Mouse (Mus musculus) CD4-positive, CD25-positive, alpha-beta regulatory T cell, adult 2 months (primary cell): ENCODE measurements around the gene Hcn3.

Experiments
- DNase-seq: peaks from one replicate; pipeline ENCODE4 v3.0.0-alpha.2; 2012; ENCODE audit warnings: low read depth, low spot score

Hcn3 gene

DNA sequence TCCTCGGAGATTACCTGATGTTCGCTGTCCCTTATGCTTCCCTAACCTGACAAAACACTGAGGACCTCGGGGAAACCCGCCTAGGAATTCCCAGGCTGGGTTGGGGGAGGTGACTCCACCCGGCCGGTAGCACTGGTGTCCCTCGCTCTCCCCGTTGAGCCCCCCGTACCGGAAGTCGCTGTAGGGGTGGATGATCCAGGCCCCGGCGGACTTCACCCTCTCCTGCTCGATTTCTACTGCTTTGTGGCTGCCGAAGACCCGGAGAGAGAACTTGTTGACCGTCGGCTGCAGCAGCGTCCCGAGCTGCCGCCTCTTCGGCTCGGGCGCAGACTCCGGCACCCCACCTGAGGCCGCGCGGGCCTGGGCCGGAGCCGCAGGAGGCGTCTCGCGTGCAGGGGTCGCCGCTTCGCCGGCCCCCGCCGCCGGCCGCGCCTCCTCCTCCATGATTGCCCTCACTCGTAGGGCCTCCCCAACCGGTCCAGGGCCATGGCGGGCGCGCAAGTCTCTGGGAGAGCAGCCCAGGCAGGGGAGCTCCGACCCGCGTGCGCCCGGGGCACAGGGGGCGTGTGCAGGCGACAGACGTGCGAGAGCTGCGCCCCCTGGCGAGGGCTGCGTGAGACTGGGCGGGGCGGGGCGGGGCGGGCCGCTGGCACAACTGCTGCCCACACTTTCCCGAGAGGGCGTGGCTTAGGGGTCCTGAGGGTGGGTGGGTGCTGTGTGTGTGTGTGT lies at the start of gene Hcn3:
Gene Hcn3 (minus strand): TSS at position 581 of the 729 bp plus-strand sequence.
- peak; percentile 95 for DNase-seq

GRCm38 (mm10) chr3:89209731-89210130 lies 49.7 kb upstream of the Hcn3 start:
- DNase-seq = no peak

DNA sequence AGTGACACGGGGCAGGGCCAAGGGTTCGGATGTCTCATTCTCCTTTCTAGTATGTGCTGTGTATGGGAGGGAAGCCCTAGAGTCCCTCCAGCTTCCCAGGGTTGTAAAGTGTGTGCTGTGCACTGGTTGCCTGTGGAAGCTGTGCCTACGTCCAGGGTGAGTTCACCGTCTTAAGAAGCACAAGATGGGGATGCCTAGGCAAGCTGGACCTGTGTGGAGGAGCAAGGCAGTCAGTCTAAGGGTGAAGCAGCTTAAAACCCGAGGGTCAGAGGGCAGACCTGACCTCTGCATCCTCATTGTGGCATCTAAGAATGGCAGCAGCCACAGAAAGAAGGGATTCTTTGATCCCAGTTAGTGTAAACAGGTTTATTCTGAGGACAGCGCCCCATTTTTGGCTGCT lies 48.7 kb upstream of the Hcn3 start:
- DNase-seq = no peak

- DNase-seq = no peak
Measured at GRCm38 (mm10) chr3:89208075-89208657, 48.2 kb upstream of the Hcn3 start.

DNA sequence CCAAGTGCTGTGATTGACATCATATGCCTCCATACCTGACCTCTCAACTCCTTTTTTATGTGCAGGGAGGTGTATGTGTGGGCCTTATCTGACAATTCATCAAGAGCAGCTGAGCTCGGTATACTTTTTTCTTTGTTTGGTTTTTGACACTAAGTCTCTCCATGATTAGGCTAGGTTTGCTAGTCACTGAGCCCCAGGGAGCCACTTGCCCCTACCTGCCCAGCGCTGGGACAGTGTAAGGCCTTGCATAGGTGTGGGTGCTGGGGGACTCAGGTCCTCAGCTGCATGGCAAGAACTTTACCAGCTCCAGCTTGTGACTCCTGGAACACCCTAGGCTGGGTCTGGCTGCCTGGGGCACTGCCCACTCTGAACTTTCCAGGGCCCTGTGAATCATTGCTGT lies 46.7 kb upstream of the Hcn3 start:
- no peak for DNase-seq

GRCm38 (mm10) chr3:89206079-89206478 lies 46.1 kb upstream of the Hcn3 start:
- DNase-seq = no peak

DNA sequence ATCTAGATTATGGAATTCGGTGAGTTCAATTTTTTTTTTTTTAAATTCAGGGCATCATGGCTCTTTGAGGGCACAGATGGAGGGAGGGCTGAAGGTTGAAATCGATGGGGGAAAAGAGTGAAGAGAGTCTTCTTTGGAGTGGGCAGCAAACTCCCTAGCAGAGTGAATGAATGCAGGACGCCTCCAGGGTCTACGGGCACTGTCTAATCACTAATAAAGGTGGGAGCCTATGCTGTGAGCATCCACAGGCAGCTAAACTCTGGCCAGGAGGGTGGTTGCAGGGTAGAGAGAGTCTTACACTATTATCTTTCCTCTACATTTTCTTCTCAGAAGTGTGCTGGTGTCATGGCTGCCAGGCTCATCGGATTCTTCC lies 43.1 kb upstream of the Hcn3 start:
- DNase-seq = no peak

- DNase-seq = peak; percentile 94
Measured at GRCm38 (mm10) chr3:89202253-89203141, 42.5 kb upstream of the Hcn3 start, which contains the start of gene Gba. TSS of gene Gba (plus strand) at chr3:89202928.

- DNase-seq = no peak
Measured at GRCm38 (mm10) chr3:89199839-89200238, 39.8 kb upstream of the Hcn3 start.

GRCm38 (mm10) chr3:89195979-89196877 lies 36.2 kb upstream of the Hcn3 start:
- DNase-seq = peak; percentile 96

GRCm38 (mm10) chr3:89193853-89194252 lies 33.9 kb upstream of the Hcn3 start:
- peak; percentile 80 for DNase-seq

GRCm38 (mm10) chr3:89193351-89193750 lies 33.4 kb upstream of the Hcn3 start:
- DNase-seq = no peak

- peak; percentile 76 for DNase-seq
Measured at GRCm38 (mm10) chr3:89190436-89190835, 30.4 kb upstream of the Hcn3 start.

DNA sequence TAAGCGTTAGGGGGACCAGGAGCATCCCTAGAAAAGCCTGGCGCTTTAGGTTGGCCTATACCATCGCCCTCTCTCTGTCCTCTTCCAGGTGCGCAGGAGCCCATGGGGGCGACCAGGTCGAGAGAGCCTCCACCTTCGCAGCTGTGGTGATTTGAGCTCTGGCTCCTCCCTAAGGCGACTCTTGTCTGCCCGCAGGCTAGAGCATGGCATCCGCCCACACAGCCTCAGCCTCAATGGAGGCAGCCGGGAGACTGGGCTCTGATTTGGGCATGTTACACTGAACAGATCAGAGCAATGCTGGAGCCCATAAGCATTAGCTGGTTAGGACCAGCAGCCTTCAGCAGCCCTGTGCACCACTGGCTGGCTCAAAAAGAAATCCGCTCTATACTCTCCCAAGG lies 28.5 kb upstream of the Hcn3 start:
- peak; percentile 73 for DNase-seq

DNA sequence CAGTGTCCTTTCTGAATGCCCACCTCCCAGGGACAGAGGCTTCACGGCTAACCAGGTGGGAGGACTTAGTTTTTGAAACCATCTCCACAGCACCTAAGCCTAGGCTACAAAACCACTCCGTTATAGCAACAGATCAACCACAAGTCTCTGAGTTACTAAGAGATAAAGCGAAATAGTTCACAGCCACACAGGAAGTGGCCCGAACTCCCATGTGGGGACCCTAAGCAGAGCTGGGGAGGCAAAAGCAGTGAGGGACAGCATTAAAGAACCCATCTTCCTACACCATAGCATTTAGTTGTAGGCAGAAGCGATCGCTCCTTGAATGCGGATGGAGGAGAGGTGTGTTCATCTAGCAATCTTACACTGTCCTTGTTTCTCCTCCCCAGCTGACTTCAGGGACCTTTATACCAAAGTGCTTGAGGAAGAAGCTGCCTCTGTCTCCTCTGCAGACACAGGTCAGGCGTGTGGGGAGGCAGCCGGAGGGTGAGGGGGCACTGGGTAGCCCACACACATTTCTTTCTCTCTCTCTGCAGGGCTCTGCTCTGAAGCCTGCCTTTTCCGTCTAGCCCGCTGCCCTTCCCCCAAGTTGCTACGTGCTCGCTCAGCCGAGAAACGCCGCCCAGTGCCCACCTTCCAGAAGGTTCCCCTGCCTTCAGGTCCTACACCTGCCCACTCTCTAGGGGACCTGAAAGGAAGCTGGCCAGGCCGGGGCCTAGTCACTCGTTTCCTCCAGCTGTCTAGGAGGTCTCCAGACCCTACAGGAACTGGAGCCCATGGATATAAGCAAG lies 27.9 kb upstream of the Hcn3 start:
- DNase-seq = peak; percentile 76

- peak; percentile 46 for DNase-seq
Measured at GRCm38 (mm10) chr3:89187197-89187596, 27.2 kb upstream of the Hcn3 start.

GRCm38 (mm10) chr3:89183959-89184315 lies 23.9 kb upstream of the Hcn3 start:
- no peak for DNase-seq

DNA sequence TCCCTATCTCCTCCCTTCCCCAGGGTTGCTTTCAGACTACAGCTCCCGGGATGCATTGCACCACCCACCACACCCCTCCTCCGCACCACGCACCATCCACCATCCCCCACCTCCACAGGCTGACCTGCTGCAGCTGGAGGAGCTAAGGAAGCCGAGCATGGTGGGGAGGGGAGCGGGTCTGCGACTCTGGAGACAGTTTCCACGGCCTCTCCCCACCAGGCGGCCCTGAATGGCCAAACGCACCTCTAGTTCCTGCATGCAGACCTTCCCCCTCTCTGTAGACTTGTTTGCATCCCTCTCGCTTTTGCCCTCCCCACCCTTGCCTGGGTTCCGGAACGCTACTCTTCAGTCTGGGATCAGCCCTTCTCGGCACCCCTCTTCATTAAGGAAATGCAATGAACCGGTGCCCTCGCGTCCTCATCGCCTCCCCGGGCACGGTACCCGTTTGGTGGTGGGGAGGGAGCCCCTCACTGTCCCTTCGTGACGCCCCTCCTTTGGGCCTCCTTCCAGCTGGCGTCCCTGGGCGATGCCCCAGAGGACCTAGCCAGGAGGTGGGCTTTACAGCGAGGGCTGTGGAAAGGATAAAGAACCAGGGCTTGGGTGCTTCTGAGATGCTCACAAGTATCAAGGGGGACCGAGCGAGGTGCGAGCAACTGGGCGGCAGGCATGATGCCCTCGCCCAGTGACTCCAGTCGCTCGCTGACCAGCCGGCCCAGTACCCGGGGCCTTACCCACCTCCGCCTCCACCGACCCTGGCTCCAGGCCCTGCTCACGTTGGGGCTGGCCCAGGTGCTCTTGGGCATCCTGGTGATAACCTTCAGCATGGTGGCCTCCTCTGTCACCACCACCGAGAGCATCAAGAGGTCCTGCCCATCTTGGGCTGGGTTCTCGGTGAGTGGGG lies 23.3 kb upstream of the Hcn3 start, which contains the start of gene Fam189b:
Gene Fam189b (plus strand): TSS at position 86 of the 901 bp plus-strand sequence.
- peak; percentile 79 for DNase-seq

DNA sequence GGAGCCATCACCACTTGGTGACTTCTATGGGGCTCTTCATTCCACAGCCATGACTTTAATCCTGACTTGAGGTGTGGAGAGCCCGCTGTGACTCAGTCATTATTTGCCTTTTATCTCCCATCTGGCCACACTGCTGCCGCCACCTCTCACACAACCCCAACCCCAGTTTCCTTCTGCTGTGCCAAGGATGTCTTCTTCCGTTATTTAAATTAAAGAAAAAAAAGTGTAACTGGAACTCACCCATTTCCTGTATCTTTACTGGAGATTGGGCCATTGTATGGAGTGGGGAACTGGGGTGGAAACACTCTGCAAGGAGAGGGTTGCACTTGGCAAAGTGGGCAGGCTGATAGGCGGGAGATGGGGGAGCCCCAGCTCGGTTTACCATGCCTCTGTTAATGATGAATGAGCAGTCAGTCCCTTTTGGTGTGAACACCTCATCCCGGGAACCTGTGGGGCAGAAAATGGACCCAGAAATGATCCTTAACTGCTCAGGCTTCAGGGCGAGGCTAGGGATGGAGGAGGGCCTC lies 22.6 kb upstream of the Hcn3 start:
- peak; percentile 28 for DNase-seq
